ENCODE assay signal across 8 mouse cellular contexts in genomic region chr7:28765211-28765610, GRCm38 (mm10). TPM values are rescaled to one million over a fixed set of nuclear protein-coding genes. Genes with fewer than 3 reads are reported as not detected.
DNase-seq lines count a peak whose midpoint lies in the region; ATAC-seq lines count a peak whose summit lies in the region.

No protein-coding gene starts in this region.

- peaks cover 18% of the 10 kb centered on the region for H3K36me3 ChIP-seq in kidney, embryonic 14.5 days (ENCODE audit: control insufficient read depth, insufficient read depth, low read length)
- peaks cover 31% of the 10 kb centered on the region for H3K36me3 ChIP-seq in hindbrain, embryonic 14.5 days (replicated peaks; ENCODE audit: control insufficient read depth, insufficient read depth)
- peaks cover 28% of the 10 kb centered on the region for H3K36me3 ChIP-seq in midbrain, embryonic 13.5 days

- H3K9ac ChIP-seq in kidney, embryonic 14.5 days (ENCODE audit: low read depth, low read length): no peak overlapping the region
- peak overlapping the region; percentile 71; the same call in 1 of the 2 replicates for H3K9ac ChIP-seq in hindbrain, embryonic 14.5 days
- H3K9ac ChIP-seq in midbrain, embryonic 13.5 days (replicated peaks): peak overlapping the region; percentile 73; the same call in 1 of the 2 replicates

- ATAC-seq in kidney, embryonic 14.5 days (ENCODE audit: low FRiP score, low TSS enrichment): no peak
- no peak for ATAC-seq in hindbrain, embryonic 14.5 days (ENCODE audit: low FRiP score)
- no peak for ATAC-seq in midbrain, embryonic 13.5 days

- H3K27me3 ChIP-seq in kidney, embryonic 14.5 days (ENCODE audit: control insufficient read depth, insufficient read depth, low read length): no peaks in the 10 kb centered on the region
- no peaks in the 10 kb centered on the region for H3K27me3 ChIP-seq in hindbrain, embryonic 14.5 days (ENCODE audit: control insufficient read depth, insufficient read depth, low read length)
- H3K27me3 ChIP-seq in midbrain, embryonic 13.5 days: no peaks in the 10 kb centered on the region

- no peak overlapping the region for H3K27ac ChIP-seq in kidney, embryonic 14.5 days (ENCODE audit: low read depth, low read length)
- H3K27ac ChIP-seq in hindbrain, embryonic 14.5 days: no peak overlapping the region
- no peak overlapping the region for H3K27ac ChIP-seq in midbrain, embryonic 13.5 days

- no peak for DNase-seq in kidney, postnatal 14 days
- peak; percentile 5 for DNase-seq in adipocyte (ENCODE audit: low spot score)
- DNase-seq in hindbrain, embryonic 14.5 days (ENCODE audit: low spot score): no peak
- DNase-seq in ovary, postnatal 36 days (ENCODE audit: low spot score): no peak
- DNase-seq in cerebellum, adult 9-11 months: no peak
- DNase-seq in ovary, adult 18-20 months (ENCODE audit: low spot score): no peak

- peak overlapping the region; percentile 70 for H3K4me3 ChIP-seq in kidney, embryonic 14.5 days (ENCODE audit: low read length)
- H3K4me3 ChIP-seq in hindbrain, embryonic 14.5 days (replicated peaks; ENCODE audit: low read length): peak overlapping the region; percentile 64; the same call in 1 of the 2 replicates
- H3K4me3 ChIP-seq in midbrain, embryonic 13.5 days (replicated peaks): peak overlapping the region; percentile 75

- H3K4me2 ChIP-seq in kidney, embryonic 14.5 days (replicated peaks; ENCODE audit: low read depth, low read length): peak overlapping the region; percentile 66
- H3K4me2 ChIP-seq in hindbrain, embryonic 14.5 days (replicated peaks): peak overlapping the region; percentile 58; the same call in 1 of the 2 replicates
- H3K4me2 ChIP-seq in midbrain, embryonic 13.5 days (replicated peaks): peak overlapping the region; percentile 70

- H3K9me3 ChIP-seq in kidney, embryonic 14.5 days (ENCODE audit: control insufficient read depth, low read length): no peaks in the 10 kb centered on the region
- H3K9me3 ChIP-seq in hindbrain, embryonic 14.5 days (ENCODE audit: control insufficient read depth, low read length): no peaks in the 10 kb centered on the region
- H3K9me3 ChIP-seq in midbrain, embryonic 13.5 days: no peaks in the 10 kb centered on the region

- H3K4me1 ChIP-seq in kidney, embryonic 14.5 days (ENCODE audit: control insufficient read depth, insufficient read depth, low read length): peaks cover 6% of the 10 kb centered on the region
- H3K4me1 ChIP-seq in hindbrain, embryonic 14.5 days (replicated peaks; ENCODE audit: control insufficient read depth, insufficient read depth, low read length): peaks cover 26% of the 10 kb centered on the region
- H3K4me1 ChIP-seq in midbrain, embryonic 13.5 days (replicated peaks): peaks cover 36% of the 10 kb centered on the region

- 94% methylated on average over 6 of the region's 6 CpGs for WGBS in kidney, embryonic 14.5 days
- 86% methylated on average over 6 of the region's 6 CpGs for WGBS in hindbrain, embryonic 14.5 days
- WGBS in midbrain, embryonic 13.5 days: 84% methylated on average over 6 of the region's 6 CpGs

RNA-seq across cellular contexts. Expression of gene Sirt2, which starts 1.3 kb away (rescaled TPM):
- 49.7 and 56.7 TPM in 2 replicates for polyA plus RNA-seq in kidney, embryonic 14.5 days (2014; fragmentation: Nextera tagmentation; extraction: Ambion mirVana)
- polyA plus RNA-seq in hindbrain, embryonic 14.5 days (2014; fragmentation: Nextera tagmentation; extraction: Ambion mirVana): 106 and 113 TPM in 2 replicates
- polyA plus RNA-seq in midbrain, embryonic 13.5 days (2015; fragmentation: Nextera tagmentation; extraction: Ambion mirVana): 102 and 108 TPM in 2 replicates

RNA-seq across cellular contexts. Expression of gene Nfkbib, which starts 2.1 kb away (rescaled TPM):
- 39.2 and 43.9 TPM in 2 replicates for polyA plus RNA-seq in kidney, embryonic 14.5 days (2014; fragmentation: Nextera tagmentation; extraction: Ambion mirVana)
- polyA plus RNA-seq in hindbrain, embryonic 14.5 days (2014; fragmentation: Nextera tagmentation; extraction: Ambion mirVana): 62.9 and 68.8 TPM in 2 replicates
- 52.7 and 56.7 TPM in 2 replicates for polyA plus RNA-seq in midbrain, embryonic 13.5 days (2015; fragmentation: Nextera tagmentation; extraction: Ambion mirVana)

RNA-seq across cellular contexts. Expression of gene Ccer2, which starts 9.2 kb away (rescaled TPM):
- not detected in 2 replicates for polyA plus RNA-seq in kidney, embryonic 14.5 days (2014; fragmentation: Nextera tagmentation; extraction: Ambion mirVana)
- polyA plus RNA-seq in hindbrain, embryonic 14.5 days (2014; fragmentation: Nextera tagmentation; extraction: Ambion mirVana): 0.33 and 0.65 TPM in 2 replicates
- 0.26 and 0.58 TPM in 2 replicates for polyA plus RNA-seq in midbrain, embryonic 13.5 days (2015; fragmentation: Nextera tagmentation; extraction: Ambion mirVana)

RNA-seq across cellular contexts. Expression of gene Sars2, which starts 23.4 kb away (rescaled TPM):
- 28.8 and 33.0 TPM in 2 replicates for polyA plus RNA-seq in kidney, embryonic 14.5 days (2014; fragmentation: Nextera tagmentation; extraction: Ambion mirVana)
- 16.6 and 18.2 TPM in 2 replicates for polyA plus RNA-seq in hindbrain, embryonic 14.5 days (2014; fragmentation: Nextera tagmentation; extraction: Ambion mirVana)
- 22.4 and 22.9 TPM in 2 replicates for polyA plus RNA-seq in midbrain, embryonic 13.5 days (2015; fragmentation: Nextera tagmentation; extraction: Ambion mirVana)

RNA-seq across cellular contexts. Expression of gene Rinl, which starts 23.6 kb away (rescaled TPM):
- 2.9 and 5.6 TPM in 2 replicates for polyA plus RNA-seq in kidney, embryonic 14.5 days (2014; fragmentation: Nextera tagmentation; extraction: Ambion mirVana)
- 1.4 and 2.7 TPM in 2 replicates for polyA plus RNA-seq in hindbrain, embryonic 14.5 days (2014; fragmentation: Nextera tagmentation; extraction: Ambion mirVana)
- polyA plus RNA-seq in midbrain, embryonic 13.5 days (2015; fragmentation: Nextera tagmentation; extraction: Ambion mirVana): 1.9 and 2.3 TPM in 2 replicates
